Mouse (Mus musculus): ENCODE data around the gene Tifab. TPM values are rescaled to one million over a fixed set of nuclear protein-coding genes. Genes with fewer than 3 reads are reported as not detected.

Gene Tifab
- total and polyA plus RNA-seq, 2 experiments: 1.1 to 1.9 TPM

DNA sequence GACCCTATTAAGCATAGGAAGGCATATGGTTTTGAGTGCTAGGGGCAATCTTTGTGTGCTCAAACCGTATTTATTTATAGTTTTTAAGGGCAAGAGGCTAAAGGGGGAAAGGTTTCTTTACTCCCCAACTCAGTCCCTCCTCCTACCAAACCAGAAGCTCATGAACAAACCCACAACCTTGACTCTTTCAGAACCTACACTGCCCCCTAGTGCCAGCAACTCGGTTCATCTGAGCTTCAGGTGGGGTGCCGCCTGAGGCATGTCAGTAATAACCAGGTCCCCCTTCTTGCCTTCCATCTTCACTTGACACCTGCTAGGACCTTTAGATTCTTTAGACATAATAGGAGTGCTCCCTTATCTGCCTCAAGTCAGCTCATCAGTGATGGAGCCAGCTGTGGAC is 12.5 kb upstream of the Tifab start:
- DNase-seq (ENCODE audit: extremely low read depth, low read depth, low spot score): no peak
- H3K79me2 ChIP-seq (ENCODE audit: control insufficient read depth, insufficient read depth, low read length): no peaks in the 10 kb centered on the region
- H3K36me3 ChIP-seq (ENCODE audit: control insufficient read depth, insufficient read depth, low read length): no peaks in the 10 kb centered on the region
- H3K4me3 ChIP-seq (ENCODE audit: insufficient read depth, low read depth, low read length): no peak overlapping the region
- H3K9ac ChIP-seq (ENCODE audit: low read depth, low read length): no peak overlapping the region
- no peaks in the 10 kb centered on the region for H3K27me3 ChIP-seq (ENCODE audit: control insufficient read depth, insufficient read depth, low read length)
- no peak overlapping the region for H3K27ac ChIP-seq (replicated peaks; ENCODE audit: insufficient read depth, low read depth, low read length)
- no peaks in the 10 kb centered on the region for H3K4me1 ChIP-seq (ENCODE audit: control insufficient read depth, insufficient read depth, low read length)
- TF ChIP-seq POLR2A (IDR thresholded peaks at IDR 0.05; ENCODE audit: extremely low read depth, insufficient read depth, low read length): no peak
- TF ChIP-seq CTCF (IDR thresholded peaks at IDR 0.05; ENCODE audit: low read depth, low read length): peak; percentile 37; the same call in 1 of the 2 replicates
- 29% methylated on average over 3 of the region's 3 CpGs for WGBS

DNA sequence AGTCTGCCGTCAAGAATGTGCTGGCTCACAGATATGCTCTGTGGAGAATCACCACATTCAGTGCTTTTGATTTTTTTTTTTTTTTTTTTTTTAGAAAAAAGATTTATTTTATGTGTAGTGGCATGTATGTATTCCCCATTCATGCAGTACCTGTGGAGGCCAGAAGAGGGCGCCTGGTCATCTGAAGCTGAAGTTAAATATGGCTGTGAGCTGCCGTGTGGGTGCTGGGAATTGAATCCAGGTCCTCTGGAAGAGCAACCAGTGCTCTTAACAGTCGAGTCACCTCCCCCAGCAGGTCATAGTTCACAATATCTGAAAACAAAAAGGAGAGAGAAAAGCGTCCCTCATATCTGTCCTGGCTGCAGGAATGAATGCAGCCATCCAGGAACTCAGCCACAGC is 11.0 kb upstream of the Tifab start:
- Histone ChIP-seq H3K36me3 (ENCODE audit: control insufficient read depth, insufficient read depth, low read length) (no peaks in the 10 kb centered on the region), H3K79me2 (ENCODE audit: control insufficient read depth, insufficient read depth, low read length) (no peaks in the 10 kb centered on the region), H3K9ac (ENCODE audit: low read depth, low read length) (no peak overlapping the region), H3K4me3 (ENCODE audit: insufficient read depth, low read depth, low read length) (no peak overlapping the region), H3K27me3 (ENCODE audit: control insufficient read depth, insufficient read depth, low read length) (no peaks in the 10 kb centered on the region), H3K4me1 (ENCODE audit: control insufficient read depth, insufficient read depth, low read length) (no peaks in the 10 kb centered on the region), H3K27ac (replicated peaks; ENCODE audit: insufficient read depth, low read depth, low read length) (no peak overlapping the region)
- DNase-seq (ENCODE audit: extremely low read depth, low read depth, low spot score): no peak
- 74% methylated on average over 5 of the region's 5 CpGs for whole genome bisulfite sequencing
- TF ChIP-seq POLR2A (IDR thresholded peaks at IDR 0.05; ENCODE audit: extremely low read depth, insufficient read depth, low read length) (no peak), CTCF (IDR thresholded peaks at IDR 0.05; ENCODE audit: low read depth, low read length) (peak; percentile 43; the same call in 1 of the 2 replicates)

DNA sequence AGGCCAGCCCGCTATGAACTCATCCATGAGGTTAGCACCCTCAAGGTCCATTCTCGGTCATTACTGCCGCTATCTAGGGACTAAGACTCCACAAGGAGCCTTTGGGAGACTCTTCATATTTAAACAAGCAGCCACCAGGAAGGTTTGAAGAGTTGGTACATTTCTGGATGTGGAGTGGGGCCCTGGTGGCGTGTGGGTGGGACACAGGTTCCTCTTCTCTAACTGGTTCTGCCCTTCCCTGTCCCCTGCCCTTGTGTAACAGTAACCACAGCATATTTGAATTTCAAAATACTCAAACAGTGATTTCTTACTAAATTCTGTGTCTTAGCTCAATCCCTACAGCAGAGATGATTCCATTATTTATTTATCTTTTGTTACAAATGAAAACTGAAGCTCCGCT is 5.0 kb upstream of the Tifab start:
- Histone ChIP-seq H3K9ac (ENCODE audit: low read depth, low read length) (no peak overlapping the region), H3K4me1 (ENCODE audit: control insufficient read depth, insufficient read depth, low read length) (no peaks in the 10 kb centered on the region), H3K79me2 (ENCODE audit: control insufficient read depth, insufficient read depth, low read length) (no peaks in the 10 kb centered on the region), H3K36me3 (ENCODE audit: control insufficient read depth, insufficient read depth, low read length) (no peaks in the 10 kb centered on the region), H3K27me3 (ENCODE audit: control insufficient read depth, insufficient read depth, low read length) (no peaks in the 10 kb centered on the region), H3K4me3 (ENCODE audit: insufficient read depth, low read depth, low read length) (no peak overlapping the region), H3K27ac (replicated peaks; ENCODE audit: insufficient read depth, low read depth, low read length) (no peak overlapping the region)
- WGBS: 76% methylated on average over 5 of the region's 5 CpGs
- DNase-seq (ENCODE audit: extremely low read depth, low read depth, low spot score): no peak
- no peak for TF ChIP-seq CTCF (IDR thresholded peaks at IDR 0.05; ENCODE audit: low read depth, low read length)
- TF ChIP-seq POLR2A (IDR thresholded peaks at IDR 0.05; ENCODE audit: extremely low read depth, insufficient read depth, low read length): no peak

DNA sequence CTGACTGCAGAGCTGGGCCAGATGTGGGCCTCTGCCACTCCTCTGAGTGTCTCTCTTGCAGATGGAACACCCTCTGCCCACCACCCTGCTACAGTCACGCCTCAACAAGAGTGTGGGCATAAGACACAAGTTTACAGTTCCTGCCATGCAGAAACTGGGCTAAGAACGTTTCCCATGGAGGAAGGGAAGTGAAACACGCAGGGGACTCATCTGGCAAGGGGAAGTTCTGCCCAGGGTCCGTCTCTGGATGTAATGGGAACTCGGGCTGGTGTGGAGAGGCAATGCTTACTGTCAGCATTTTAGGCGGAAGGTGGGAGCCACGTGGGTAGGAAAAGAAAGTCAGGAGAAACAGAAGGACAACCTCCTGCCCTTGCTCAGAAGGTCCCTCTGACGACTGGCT is 2.7 kb upstream of the Tifab start:
- Histone ChIP-seq H3K4me3 (ENCODE audit: insufficient read depth, low read depth, low read length) (no peak overlapping the region), H3K27me3 (ENCODE audit: control insufficient read depth, insufficient read depth, low read length) (no peaks in the 10 kb centered on the region), H3K4me1 (ENCODE audit: control insufficient read depth, insufficient read depth, low read length) (no peaks in the 10 kb centered on the region), H3K79me2 (ENCODE audit: control insufficient read depth, insufficient read depth, low read length) (no peaks in the 10 kb centered on the region), H3K9ac (ENCODE audit: low read depth, low read length) (no peak overlapping the region), H3K36me3 (ENCODE audit: control insufficient read depth, insufficient read depth, low read length) (no peaks in the 10 kb centered on the region), H3K27ac (replicated peaks; ENCODE audit: insufficient read depth, low read depth, low read length) (no peak overlapping the region)
- peak; percentile 47 for DNase-seq (ENCODE audit: extremely low read depth, low read depth, low spot score)
- TF ChIP-seq CTCF (IDR thresholded peaks at IDR 0.05; ENCODE audit: low read depth, low read length) (no peak), POLR2A (IDR thresholded peaks at IDR 0.05; ENCODE audit: extremely low read depth, insufficient read depth, low read length) (no peak)
- WGBS: 63% methylated on average over 8 of the region's 8 CpGs

DNA sequence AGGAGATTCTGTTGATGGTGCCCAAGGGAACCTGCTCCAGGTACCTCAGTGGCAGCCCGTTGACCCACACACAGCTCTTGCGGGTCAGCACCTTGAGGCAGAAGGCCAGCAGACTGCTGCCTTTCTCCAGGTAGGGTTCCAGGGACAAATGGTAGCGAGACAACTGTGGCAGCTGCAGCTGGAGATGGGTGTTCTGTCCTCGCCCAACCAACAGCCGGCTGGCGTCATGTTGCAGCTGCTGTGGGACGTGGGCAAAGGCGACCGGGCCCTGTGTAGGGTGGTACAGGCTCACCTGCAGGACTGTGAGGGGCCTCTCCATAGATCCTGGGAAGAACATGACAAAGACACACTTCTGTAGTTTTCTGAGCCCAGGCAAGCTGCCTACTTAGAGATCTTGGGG is 2.4 kb downstream of the Tifab start:
- Histone ChIP-seq H3K79me2 (ENCODE audit: control insufficient read depth, insufficient read depth, low read length) (no peaks in the 10 kb centered on the region), H3K9ac (ENCODE audit: low read depth, low read length) (peak overlapping the region; percentile 30; the same call in 1 of the 2 replicates), H3K4me3 (ENCODE audit: insufficient read depth, low read depth, low read length) (peak overlapping the region; percentile 5; the same call in 1 of the 2 replicates), H3K27ac (replicated peaks; ENCODE audit: insufficient read depth, low read depth, low read length) (no peak overlapping the region), H3K4me1 (ENCODE audit: control insufficient read depth, insufficient read depth, low read length) (no peaks in the 10 kb centered on the region), H3K36me3 (ENCODE audit: control insufficient read depth, insufficient read depth, low read length) (no peaks in the 10 kb centered on the region), H3K27me3 (ENCODE audit: control insufficient read depth, insufficient read depth, low read length) (no peaks in the 10 kb centered on the region)
- TF ChIP-seq CTCF (IDR thresholded peaks at IDR 0.05; ENCODE audit: low read depth, low read length) (no peak), POLR2A (IDR thresholded peaks at IDR 0.05; ENCODE audit: extremely low read depth, insufficient read depth, low read length) (no peak)
- no peak for DNase-seq (ENCODE audit: extremely low read depth, low read depth, low spot score)
- 89% methylated on average over 9 of the region's 9 CpGs for WGBS

DNA sequence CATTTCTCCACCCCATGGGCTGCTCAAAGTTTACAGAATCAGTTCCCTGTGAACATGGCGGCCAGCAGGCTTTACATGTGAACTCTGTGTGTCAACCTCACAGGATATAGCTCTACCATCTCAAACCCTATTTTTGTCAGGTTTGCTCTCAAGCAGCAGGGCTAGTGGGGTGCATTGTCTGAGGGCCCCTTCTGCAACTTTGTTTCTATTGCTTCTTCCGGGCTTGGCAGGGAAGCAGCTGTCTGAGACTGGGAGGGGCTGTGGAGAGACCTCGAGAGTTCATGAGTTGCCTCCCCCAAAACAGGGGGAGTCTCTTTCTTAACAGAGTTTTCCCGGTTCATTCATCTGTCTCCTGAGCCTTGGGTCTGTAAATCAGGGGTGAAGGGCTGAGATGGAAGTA is 2.8 kb downstream of the Tifab start:
- TF ChIP-seq CTCF (IDR thresholded peaks at IDR 0.05; ENCODE audit: low read depth, low read length): no peak
- no peak for TF ChIP-seq POLR2A (IDR thresholded peaks at IDR 0.05; ENCODE audit: extremely low read depth, insufficient read depth, low read length)
- no peak for DNase-seq (ENCODE audit: extremely low read depth, low read depth, low spot score)
- Histone ChIP-seq H3K36me3 (ENCODE audit: control insufficient read depth, insufficient read depth, low read length) (no peaks in the 10 kb centered on the region), H3K27me3 (ENCODE audit: control insufficient read depth, insufficient read depth, low read length) (no peaks in the 10 kb centered on the region), H3K79me2 (ENCODE audit: control insufficient read depth, insufficient read depth, low read length) (no peaks in the 10 kb centered on the region), H3K4me3 (ENCODE audit: insufficient read depth, low read depth, low read length) (no peak overlapping the region), H3K4me1 (ENCODE audit: control insufficient read depth, insufficient read depth, low read length) (no peaks in the 10 kb centered on the region), H3K27ac (replicated peaks; ENCODE audit: insufficient read depth, low read depth, low read length) (no peak overlapping the region), H3K9ac (ENCODE audit: low read depth, low read length) (no peak overlapping the region)
- 80% methylated on average over 4 of the region's 4 CpGs for WGBS

Measured in liver, adult 2 months (tissue).